Mouse (Mus musculus) testis, adult 2 months (tissue): ENCODE measurements around the gene Natd1.

Experiments used
- CTCF ChIP-seq: fragments of 200-500 bp; IDR thresholded peaks from 2 replicates; pipeline ENCODE4 v1.5.1; 2012; ENCODE audit warnings: low read depth, mild to moderate bottlenecking, inconsistent platforms, low read length, moderate library complexity; ENCODE audit not compliant: control insufficient read depth, insufficient read depth, insufficient replicate concordance
- POLR2A ChIP-seq: fragments of 200-500 bp; IDR thresholded peaks from 2 replicates; pipeline ENCODE4 v1.6.1; 2012; ENCODE audit warnings: low read depth, mild to moderate bottlenecking, inconsistent platforms, low read length, moderate library complexity; ENCODE audit not compliant: control insufficient read depth

DNA sequence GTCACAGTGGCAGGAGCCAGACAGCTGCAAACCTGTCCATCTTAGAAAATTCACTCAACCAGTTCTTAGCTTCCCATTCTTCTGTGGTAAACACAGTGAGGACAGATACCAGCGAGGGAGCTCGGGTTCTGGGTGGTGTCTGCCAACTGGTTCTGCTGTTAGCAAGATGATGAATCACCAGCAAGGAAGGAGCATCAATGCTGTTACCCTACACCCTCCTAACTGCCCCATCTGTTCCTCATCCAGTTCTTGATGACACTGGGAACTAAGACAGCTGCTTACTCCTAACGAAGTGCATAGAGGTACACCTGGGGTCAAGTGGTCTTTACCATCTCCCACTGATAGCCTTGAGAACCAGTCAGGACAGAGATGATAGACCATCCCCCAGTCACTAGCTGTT, 58.0 kb downstream of the Natd1 start:
- no peak for TF ChIP-seq CTCF
- no peak for TF ChIP-seq POLR2A
